Mouse (Mus musculus) frontal cortex, adult 2 months (tissue): Measurements from ENCODE around the gene Cacna1d. TPM values are rescaled to one million over a fixed set of nuclear protein-coding genes. Genes with fewer than 3 reads are reported as not detected.
A peak's percentile ranks its signal among the peaks of the same experiment; 100 is the strongest.

Source experiments
- DNase-seq, 2 experiments: peaks; one replicate each; pipeline ENCODE4 v3.0.0; 2022; ENCODE audit warnings: low spot score in 1 of 2; ENCODE audit errors: extremely low spot score in 1 of 2
- polyA plus RNA-seq: library from polyadenylated mRNA; depleted of rRNA; stranded (reverse); fragments of >200 nt; gene quantifications from 2 replicates; pipeline ENCODE4 v1.2.3, GENCODE M21; 2012; rRNA removed

Gene Cacna1d
- polyA plus RNA-seq, 1 experiment = 80.3 TPM

GRCm38 (mm10) chr14:30009864-30010560 lies 481.2 kb downstream of the Cacna1d start:
- peak in 1 of 2 experiments; percentile 63 for DNase-seq

- DNase-seq = peak in 1 of 2 experiments; percentile 35
These were observed 482.3 kb downstream of the Cacna1d start, which contains the start of the genes Il17rb and Chdh for GRCm38 (mm10) chr14:30008733-30009575. TSS of gene Il17rb (minus strand) at chr14:30008896. TSS of gene Chdh (plus strand) at chr14:30009023.

- no peak for DNase-seq
These were observed 491.8 kb downstream of the Cacna1d start for GRCm38 (mm10) chr14:29999475-29999811.

- peak in 1 of 2 experiments; percentile 35 for DNase-seq
These were observed 492.3 kb downstream of the Cacna1d start for GRCm38 (mm10) chr14:29998747-29999474.

GRCm38 (mm10) chr14:29997345-29997744 lies 493.9 kb downstream of the Cacna1d start:
- DNase-seq = no peak

- peak in 1 of 2 experiments; percentile 49 for DNase-seq
These were observed 495.1 kb downstream of the Cacna1d start for GRCm38 (mm10) chr14:29996000-29996751.

GRCm38 (mm10) chr14:29994976-29995375 lies 496.3 kb downstream of the Cacna1d start:
- DNase-seq = no peak

Other genes starting within 250 kb of the Cacna1d start
- 22.3 and 27.5 TPM in 2 replicates for gene Dcp1a, start 11.9 kb downstream of the Cacna1d start, polyA plus RNA-seq
- 131 and 143 TPM in 2 replicates for gene Tkt, start 56.9 kb upstream of the Cacna1d start, polyA plus RNA-seq
- 17.1 and 18.9 TPM in 2 replicates for gene Prkcd, start 134.8 kb upstream of the Cacna1d start, polyA plus RNA-seq
- 12.1 and 12.9 TPM in 2 replicates for gene Rft1, start 162.9 kb upstream of the Cacna1d start, polyA plus RNA-seq
- 8.8 and 9.0 TPM in 2 replicates for gene Sfmbt1, start 223.4 kb upstream of the Cacna1d start, polyA plus RNA-seq